Mouse (Mus musculus) megakaryocyte progenitor cell, adult 5-6 weeks (primary cell): ENCODE results near the gene Hspa5. TPM values are rescaled to one million over a fixed set of nuclear protein-coding genes. Genes with fewer than 3 reads are reported as not detected.
A peak's percentile ranks its signal among the peaks of the same experiment; 100 is the strongest.
"Not testable (repeated sequence)": the region's sequence is repeated elsewhere in the genome, so short reads cannot be mapped to it uniquely, and the experiment has no call there.

ENCODE experiments used
- ATAC-seq: replicated peaks from 2 replicates; pipeline ENCODE4 v1.8.0; 2016; ENCODE audit warnings: mild to moderate bottlenecking, moderate TSS enrichment, inconsistent platforms; ENCODE audit not compliant: poor library complexity
- total RNA-seq, 2 experiments: library from RNA; stranded (forward) in 1 of 2; stranded (reverse) in 1 of 2; fragments of 157-497, 149-512 nt in 1 of 2; fragments of 200-1000 nt in 1 of 2; gene quantifications; 2 replicates each; pipeline versions ENCODE4 v1.2.3 to v1.2.4; 2015 to 2017

The Hspa5 gene
- total RNA-seq, 2 experiments from 2014 or later = 536 to 1,697 TPM

DNA sequence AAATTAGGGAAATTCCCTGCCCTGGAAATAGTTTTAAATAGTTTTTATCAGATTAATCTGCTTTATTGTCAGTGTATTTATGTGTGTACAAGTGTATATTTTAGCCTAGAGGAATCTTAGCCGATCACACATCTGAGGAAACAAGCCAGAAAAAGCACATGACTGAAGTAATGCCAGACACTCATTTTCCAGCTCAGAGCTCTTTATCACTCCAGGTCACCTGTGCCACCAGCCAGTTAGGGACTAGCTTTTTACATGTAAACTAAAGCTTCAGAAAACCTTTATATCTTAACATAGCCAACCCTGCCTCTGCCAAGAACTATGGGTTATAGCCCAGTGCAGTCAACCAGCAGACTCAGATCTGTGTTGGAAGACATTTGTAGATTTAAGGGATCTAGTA lies 33.0 kb downstream of the Hspa5 start:
- ATAC-seq = peak; percentile 51

DNA sequence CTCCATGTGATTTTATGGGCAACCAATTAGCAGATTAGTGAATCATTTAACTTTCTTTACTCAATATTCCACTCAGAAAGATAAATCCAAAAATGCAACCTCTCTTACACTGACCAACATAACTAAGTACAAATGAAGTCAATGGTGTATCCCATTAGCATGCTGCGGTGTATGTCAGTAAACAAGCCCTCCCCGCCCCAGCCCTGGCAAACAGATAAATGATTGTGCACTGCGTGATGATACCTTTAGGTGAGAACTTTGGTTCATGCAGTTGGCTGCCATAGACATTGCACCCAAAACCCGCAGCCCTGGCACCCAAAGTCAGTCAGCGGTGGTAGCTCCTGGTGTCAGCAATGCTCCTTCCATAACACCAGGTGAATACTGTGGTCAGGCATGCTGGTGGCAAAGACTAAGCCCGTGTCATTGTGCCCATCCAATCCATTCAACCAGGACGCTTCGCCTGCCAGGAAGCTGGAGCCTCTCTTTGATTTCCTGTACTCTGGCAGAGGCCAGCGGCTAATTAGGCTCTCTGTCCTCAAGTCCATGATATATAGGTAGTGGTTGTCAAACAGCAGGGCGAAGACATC lies 33.7 kb downstream of the Hspa5 start:
- no peak for ATAC-seq

DNA sequence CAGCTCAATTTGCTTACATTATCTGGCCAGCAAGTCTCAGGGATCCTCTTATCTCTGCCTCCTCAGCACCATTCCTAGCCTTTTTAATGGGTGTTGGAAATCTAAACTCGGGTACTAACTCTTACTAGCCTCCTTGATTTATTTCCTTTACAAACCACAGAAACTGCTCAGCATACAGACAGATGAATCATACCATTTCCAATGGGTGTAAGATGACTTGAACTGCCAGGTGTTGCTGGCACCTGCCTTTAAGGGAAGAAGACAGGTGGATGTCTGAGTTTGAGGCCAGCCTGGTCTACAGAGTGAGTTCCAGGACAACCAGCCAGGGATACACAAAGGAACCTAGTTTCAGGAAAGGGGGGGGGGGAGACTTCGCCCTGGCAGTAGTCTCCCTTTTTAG lies 36.3 kb downstream of the Hspa5 start:
- no peak for ATAC-seq

DNA sequence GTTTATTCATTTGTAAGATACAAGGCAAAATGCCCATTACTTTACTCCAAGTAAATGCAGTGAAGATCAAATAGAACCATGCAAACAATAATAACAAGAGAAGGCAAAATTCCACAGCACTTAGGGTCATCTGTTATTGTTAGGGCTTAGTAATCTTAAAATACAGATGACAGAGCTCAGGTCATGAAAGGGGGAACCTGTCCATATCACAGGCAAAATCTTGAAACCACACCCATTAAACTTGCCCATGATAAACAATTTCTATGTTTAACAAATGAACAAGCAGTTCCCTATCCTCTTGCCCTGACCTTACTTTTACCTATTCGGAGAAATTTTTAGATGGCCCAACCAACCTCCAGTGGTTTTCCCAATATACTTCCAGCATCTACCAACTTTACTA lies 37.8 kb downstream of the Hspa5 start:
- no peak for ATAC-seq

DNA sequence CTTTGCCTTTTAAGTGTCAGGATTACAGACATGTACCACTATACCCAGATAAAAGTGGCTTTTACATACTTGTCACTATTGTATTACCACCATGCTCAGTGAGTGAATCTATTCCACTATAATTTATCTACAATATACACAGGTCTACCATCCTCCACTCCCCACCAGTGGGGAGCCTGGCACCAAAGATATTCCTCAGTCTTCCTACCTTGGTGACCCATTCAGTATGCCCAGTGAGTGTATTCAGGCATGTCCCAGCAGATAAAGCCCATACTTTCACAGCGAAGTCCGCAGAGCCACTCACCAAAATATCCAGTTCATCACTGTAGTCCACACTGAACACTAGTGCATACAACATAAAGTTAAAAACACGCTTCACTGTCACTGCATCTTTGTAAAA lies 39.0 kb downstream of the Hspa5 start:
- ATAC-seq = peak; percentile 31; the same call in 1 of the 2 replicates

DNA sequence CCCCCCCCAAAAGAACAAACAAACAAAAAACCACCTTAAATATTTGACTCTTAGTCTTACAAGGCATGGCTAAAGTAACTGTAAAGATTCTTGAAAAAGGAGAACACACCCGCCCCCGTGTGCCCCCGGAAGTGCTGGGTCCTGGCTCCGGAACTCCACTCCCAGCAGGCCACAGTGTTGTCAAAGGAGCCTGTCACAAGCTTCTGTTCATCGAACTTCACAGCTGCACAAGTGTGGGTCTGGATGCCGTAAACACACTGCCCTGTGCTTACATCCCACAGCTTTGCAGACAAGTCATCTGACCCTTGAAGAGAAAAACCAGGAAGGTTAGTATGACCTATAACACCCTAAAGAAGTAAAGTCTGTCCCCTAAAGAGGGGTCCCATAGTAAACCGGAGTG lies 40.9 kb downstream of the Hspa5 start:
- no peak for ATAC-seq

DNA sequence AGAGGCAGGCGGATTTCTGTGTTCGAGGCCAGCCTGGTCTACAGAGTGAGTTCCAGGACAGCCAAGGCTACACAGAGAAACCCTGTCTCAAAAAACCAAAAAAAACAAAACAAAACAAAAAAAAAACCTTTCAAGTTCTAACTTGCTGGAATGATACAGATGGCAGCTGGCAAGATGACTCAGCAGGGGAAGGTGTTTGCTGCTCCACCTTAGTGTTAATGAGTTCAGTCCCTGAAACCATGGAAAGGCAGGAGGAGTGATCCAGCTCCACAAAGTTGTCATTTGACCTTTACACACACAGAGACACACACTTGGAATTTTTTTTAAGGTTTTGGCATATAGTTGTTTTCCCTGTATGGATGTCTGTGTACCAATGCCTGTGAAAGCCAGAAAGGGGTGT lies 44.1 kb downstream of the Hspa5 start:
- ATAC-seq = not testable (repeated sequence)

DNA sequence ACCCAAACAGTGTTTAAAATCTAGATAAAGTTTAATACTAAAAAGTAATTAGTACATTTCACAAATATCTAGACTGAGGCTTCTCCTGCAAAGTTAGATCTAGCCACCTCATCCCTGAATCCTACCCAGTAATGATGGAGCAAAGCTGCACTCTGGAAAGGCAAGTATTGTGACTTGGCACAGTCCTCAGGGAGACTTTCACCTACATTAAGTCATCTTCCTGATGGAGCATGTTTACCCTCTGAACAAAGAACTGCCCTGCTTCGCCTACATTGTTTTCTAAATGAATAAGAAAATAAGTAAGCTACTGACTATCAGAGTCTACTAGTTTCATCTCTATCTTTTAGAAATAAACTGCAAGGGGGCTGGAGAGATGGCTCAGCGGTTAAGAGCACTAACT lies 46.7 kb downstream of the Hspa5 start:
- ATAC-seq = no peak

DNA sequence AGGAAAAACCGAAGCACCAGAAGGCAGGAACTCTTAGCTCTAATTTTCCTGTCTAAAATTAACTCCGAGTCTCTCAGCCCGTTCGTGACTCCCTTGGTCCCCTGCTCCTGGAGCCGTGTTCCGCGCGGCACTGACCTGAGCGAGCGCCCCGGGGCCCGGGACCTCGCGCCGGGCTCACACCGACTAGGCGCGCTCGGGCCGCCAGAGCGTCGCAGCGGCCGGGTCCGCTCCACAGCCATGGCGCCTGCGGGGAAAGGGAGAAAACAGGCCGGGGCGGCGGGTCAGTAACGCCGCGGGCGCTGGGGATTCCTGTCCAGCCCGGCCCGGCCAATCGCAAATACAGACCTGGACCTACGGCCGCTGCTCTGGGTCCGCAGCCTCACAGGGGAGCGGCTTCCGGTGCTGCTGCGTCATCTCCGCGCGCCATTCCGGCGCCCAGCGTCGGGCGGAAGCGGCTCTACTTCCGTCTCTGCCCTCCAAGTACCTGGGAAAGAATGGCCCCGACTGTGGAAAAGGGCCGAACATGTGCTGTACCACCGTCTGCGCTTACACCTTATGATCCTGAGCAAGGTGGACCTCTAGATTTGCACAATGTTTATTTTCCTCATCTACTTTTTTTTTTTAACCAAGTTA lies 54.2 kb downstream of the Hspa5 start, which contains the start of gene Fbxw2:
Fbxw2 (minus strand) TSS at position 485 of the 633 bp plus-strand sequence.
- ATAC-seq = peak; percentile 95

DNA sequence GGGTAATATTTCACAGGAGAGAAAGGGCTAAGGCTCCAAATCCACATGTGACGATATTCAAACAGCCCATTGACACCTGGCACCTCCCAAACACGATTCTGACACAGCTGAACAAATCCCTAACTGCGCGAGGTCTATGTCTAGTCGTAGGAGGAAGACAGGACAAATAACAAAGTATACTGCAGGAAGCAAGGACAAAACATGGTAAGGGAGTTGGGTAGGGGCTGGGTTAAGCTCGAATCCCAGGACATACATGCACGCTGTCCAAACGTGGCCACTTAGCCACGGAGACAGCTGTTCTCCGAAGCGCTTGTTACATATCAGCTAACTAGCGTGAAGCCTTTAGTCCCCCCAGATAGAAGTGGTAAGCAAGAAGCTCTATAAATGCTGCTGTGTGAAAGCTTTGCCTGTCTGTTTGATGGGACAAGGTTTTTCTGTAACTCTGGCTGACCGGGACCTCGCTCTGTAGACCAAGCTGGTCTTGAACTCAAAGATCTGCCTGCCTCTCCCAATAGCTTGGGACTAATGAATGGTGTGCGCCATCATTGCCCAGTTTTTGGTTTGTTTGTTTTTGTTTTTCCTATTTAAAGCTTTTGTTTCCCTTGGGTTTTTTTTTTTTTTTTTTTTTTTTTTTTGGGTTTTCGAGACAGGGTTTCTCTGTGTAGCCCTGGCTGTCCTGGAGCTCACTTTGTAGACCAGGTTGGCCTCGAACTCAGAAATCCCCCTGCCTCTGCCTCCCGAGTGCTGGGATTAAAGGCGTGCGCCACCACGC lies 54.9 kb downstream of the Hspa5 start:
- peak; percentile 32 for ATAC-seq

Other genes starting within 250 kb of the Hspa5 start
- 45.4 and 56.7 TPM in 2 replicates for gene Gapvd1, start 16.7 kb upstream of the Hspa5 start, total RNA-seq (2015)
- gene Gapvd1, start 16.7 kb upstream of the Hspa5 start, total RNA-seq (2017) = 73.4 and 83.3 TPM in 2 replicates
- gene Rabepk, start 27.9 kb downstream of the Hspa5 start, total RNA-seq (2015) = 18.1 and 21.7 TPM in 2 replicates
- 40.4 and 52.7 TPM in 2 replicates for gene Rabepk, start 27.9 kb downstream of the Hspa5 start, total RNA-seq (2017)
- gene Fbxw2, start 54.3 kb downstream of the Hspa5 start, total RNA-seq (2015) = 47.7 and 48.8 TPM in 2 replicates
- 49.1 and 54.3 TPM in 2 replicates for gene Fbxw2, start 54.3 kb downstream of the Hspa5 start, total RNA-seq (2017)
- gene Gm34653, start 61.0 kb downstream of the Hspa5 start, total RNA-seq (2015) = 0.64 TPM in 1 of 2 replicates, not detected in the other
- not detected in 2 replicates for gene Gm34653, start 61.0 kb downstream of the Hspa5 start, total RNA-seq (2017)
- not detected in 2 replicates for gene Cutal, start 102.4 kb downstream of the Hspa5 start, total RNA-seq (2015)
- gene Cutal, start 102.4 kb downstream of the Hspa5 start, total RNA-seq (2017) = not detected in 2 replicates
- 81.7 and 88.9 TPM in 2 replicates for gene Psmd5, start 103.0 kb downstream of the Hspa5 start, total RNA-seq (2015)
- gene Psmd5, start 103.0 kb downstream of the Hspa5 start, total RNA-seq (2017) = 27.5 and 33.9 TPM in 2 replicates
- gene Phf19, start 142.1 kb downstream of the Hspa5 start, total RNA-seq (2015) = 6.9 and 8.8 TPM in 2 replicates
- 6.5 and 10.0 TPM in 2 replicates for gene Phf19, start 142.1 kb downstream of the Hspa5 start, total RNA-seq (2017)
- gene Traf1, start 189.8 kb downstream of the Hspa5 start, total RNA-seq (2015) = 1.3 and 1.4 TPM in 2 replicates
- gene Traf1, start 189.8 kb downstream of the Hspa5 start, total RNA-seq (2017) = 0.61 TPM in 1 of 2 replicates, not detected in the other